Mouse (Mus musculus) small intestine, adult 2 months (tissue): ENCODE measurements around the gene Polr2j.

ENCODE experiments used
- CTCF ChIP-seq: fragments of 200-500 bp; IDR thresholded peaks from 2 replicates; pipeline ENCODE4 v1.5.1; 2012; ENCODE audit warnings: low read depth, mild to moderate bottlenecking, control low read depth, inconsistent platforms, low read length, moderate library complexity, mixed read lengths; ENCODE audit not compliant: insufficient replicate concordance, insufficient read length; ENCODE audit errors: extremely low read depth
- POLR2A ChIP-seq: fragments of 200-500 bp; IDR thresholded peaks from 2 replicates; pipeline ENCODE4 v1.6.1; 2012; ENCODE audit warnings: low read depth, mild to moderate bottlenecking, control low read depth, inconsistent platforms, low read length, moderate library complexity

- TF ChIP-seq CTCF (no peak), POLR2A (no peak)
Observed at GRCm38 (mm10) chr5:136167296-136167695, 50.9 kb downstream of the Polr2j start.
